Mouse (Mus musculus): ENCODE measurements around the gene Oprl1.

- no peak for TF ChIP-seq POLR2A (IDR thresholded peaks at IDR 0.05; ENCODE audit: insufficient read depth, low read depth, low read length)
- peak; percentile 47; the same call in 1 of the 2 replicates for TF ChIP-seq CTCF (IDR thresholded peaks at IDR 0.05; ENCODE audit: insufficient read depth, low read depth, low read length)
These were observed 7.4 kb downstream of the Oprl1 start for GRCm38 (mm10) chr2:181722213-181722612.
